Mouse (Mus musculus): ENCODE data around the gene Ddx4.
"Not testable (repeated sequence)": the region's sequence is repeated elsewhere in the genome, so short reads cannot be mapped to it uniquely, and the experiment has no call there.

Ddx4 gene

DNA sequence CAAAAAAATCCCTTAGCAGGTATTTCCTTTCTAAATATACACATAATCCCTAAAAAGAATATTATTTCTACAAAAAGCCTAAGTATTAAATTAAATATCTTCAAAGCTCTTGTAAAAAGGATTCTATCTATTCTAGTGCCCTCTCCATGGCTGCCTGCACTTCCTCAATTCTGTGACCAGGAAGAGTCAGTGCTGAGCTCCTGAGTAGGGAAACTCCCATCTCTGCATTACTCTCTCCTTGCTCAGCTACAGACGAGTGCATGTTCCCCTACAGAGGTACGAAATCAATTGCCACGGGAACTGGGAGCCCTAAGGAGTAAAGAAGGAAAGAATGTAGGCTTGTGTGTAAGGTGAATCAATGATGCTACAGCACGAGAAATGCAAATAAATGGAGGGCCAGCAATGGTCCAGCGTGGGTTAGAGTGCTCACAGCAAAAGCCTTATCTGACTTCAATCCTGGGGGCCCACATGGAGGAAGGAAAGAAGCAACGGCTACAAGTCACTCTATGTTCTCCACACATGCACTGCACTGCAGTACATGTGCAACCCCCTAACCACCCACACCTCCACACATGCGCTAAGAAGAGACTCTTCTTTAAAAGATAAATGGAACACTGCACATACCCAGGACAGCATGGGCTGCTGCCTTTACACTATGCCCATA is 17.0 kb downstream of the Ddx4 start:
- no peak for DNase-seq (ENCODE audit: low spot score)

DNA sequence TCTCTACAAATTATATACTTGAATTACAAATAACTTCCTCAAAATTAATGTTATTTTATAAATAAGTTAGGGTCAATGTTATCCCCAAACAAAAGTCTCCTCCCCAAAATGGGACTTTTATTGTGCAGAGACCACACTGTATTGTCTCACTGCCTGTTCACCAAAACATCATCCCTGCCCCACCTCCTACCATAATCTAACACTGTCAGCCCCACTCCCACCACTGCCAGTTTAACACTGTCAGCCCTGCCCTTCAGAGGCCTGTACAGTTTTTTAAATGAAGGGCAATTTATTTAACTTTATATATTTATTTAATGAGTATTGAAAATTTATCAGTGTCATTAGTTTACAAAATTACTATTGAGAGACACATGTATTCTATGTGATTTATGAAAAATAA is 26.7 kb downstream of the Ddx4 start:
- no peak for DNase-seq (ENCODE audit: low spot score)

DNA sequence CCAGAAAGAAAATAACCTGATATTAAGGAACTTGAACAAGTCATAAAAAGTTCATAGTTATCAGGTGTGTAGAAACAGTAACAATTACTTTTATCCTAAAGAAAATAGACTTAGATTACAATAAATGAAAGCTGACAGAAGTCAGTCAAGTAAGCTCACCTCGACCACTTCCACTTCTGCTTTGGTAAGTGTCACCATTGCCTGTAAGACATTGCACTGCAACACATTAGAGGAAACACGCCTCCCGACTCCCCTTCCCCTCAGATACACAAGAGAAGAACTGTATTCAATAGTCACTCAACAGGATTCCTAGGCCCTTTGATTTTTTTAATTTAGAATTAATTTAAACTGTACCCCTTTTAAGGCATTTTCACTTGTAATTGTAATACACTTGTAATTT is 27.7 kb downstream of the Ddx4 start:
- no peak for DNase-seq (ENCODE audit: low spot score)

DNA sequence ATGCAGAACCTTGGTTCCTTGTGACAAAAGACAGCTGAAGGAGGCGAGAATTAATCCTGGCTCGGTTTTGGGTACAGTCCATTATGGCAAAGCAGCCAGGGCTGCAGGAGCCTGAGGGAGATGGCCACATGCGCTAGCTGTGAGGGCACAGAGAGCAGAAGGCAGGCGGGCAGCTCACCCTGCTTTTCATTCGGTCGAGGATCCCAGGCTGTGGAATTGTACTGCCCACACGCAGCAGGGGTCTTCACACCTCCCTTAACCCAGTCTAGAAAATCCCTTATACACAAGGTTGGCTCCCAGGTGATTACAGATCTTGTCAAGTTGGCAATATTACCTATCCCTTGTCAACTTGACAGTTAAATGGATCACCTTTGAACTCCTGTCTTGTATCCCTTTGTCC is 28.6 kb downstream of the Ddx4 start:
- DNase-seq (ENCODE audit: low spot score) = no peak

DNA sequence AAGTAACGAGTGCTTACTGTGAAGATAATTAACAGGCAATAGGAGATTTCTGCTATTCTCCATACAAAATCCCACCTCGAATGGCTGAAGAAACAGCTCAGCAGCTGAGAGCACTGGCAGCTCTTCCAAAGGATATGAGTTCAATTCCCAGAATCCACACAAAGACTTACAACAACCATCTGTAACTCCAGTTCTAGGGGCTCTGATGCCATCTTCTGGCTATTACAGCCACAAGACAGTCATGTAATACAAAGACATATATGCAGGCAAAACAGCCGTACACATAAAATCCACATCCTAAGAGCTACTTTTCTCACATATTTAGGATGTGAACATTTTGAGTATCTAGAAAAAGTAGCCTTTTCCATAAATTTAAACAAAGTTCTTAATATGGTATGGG is 30.7 kb downstream of the Ddx4 start:
- no peak for DNase-seq (ENCODE audit: low spot score)

DNA sequence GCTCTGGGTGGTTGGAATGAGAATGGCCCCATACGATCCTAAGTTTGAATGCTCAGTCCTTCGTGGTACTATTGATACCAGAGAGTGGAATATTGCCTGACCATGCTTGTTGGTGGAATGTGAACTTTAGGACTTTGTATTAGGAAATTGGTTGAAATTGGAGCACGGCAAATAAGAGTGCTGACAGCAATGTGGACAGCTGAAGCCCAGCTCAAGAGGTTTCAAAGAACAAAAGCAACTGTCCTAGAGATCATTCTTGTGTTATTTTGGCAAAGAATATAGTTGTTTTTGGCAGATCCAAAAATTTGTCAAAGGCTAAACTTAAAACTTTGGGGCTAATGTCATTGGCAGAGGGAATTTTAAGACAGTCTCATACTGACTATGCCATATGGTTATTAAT is 43.7 kb downstream of the Ddx4 start:
- DNase-seq (ENCODE audit: low spot score) = no peak

DNA sequence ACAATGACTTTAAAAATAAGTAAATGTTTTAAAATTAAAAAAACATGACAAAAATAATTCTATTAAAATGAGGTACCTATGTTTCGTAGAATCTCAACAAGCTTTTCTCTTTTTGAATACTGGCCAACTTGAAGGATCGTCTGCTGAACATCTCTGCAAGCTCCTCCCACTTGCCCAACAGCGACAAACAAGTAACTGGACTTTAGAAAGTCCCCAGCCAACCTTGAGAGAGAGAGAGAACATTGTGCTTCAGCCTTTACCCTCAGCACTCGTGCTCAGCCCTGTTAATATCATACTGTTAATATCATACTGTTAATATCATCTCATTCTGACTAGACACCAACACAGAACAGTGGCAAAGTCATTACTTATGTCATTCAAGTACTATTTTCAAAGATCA is 47.9 kb downstream of the Ddx4 start:
- DNase-seq (ENCODE audit: low spot score) = no peak

DNA sequence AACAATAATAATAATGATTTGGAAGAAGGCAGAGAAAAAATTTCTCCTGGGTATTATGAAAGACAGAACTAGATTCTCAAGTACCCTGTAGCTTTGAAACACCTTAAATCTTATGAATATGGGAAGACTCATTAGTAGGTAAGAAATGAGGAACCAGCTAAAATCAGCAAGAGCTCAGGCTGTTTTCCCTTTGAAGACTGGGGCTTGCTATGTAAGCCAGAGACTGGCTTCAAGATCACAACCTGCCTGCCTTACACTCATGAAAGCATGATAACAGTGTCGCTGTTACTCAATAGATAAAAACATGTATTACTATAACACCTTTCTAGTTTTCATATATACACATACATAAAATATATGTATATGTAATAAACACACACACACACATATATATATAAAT is 48.4 kb downstream of the Ddx4 start:
- no peak for DNase-seq (ENCODE audit: low spot score)

DNA sequence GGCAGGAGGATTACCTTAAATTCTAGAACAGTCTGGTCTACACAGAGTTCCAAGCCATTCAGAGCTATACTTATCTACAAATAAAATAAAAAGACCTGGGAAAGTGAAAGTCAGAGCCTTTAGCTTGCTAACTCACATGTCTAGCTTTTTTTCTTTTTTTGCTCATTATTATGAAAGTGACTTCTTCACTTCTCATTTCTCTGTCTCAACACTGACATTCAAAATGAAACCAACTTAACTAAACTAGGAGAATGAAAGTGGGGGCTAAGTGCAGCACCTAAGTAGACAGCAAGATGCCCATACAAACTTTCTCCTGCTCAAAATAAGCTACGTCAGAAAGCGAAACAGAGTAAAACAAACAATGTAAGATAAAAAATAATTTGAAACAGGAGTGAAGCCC is 49.7 kb downstream of the Ddx4 start:
- no peak for DNase-seq (ENCODE audit: low spot score)

DNA sequence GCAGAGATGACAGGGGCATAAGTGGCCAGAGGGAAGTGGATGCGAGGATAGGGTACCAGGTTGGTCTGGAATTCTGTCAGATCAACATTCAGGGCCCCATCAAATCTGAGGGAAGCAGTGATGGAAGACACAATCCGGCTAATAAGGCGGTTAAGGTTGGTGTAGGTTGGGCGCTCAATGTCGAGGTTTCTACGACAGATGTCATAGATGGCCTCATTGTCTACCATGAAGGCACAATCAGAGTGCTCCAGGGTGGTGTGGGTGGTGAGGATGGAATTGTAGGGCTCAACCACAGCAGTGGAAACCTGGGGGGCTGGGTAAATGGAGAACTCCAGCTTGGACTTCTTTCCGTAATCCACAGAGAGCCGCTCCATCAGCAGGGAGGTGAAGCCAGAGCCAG is 58.0 kb downstream of the Ddx4 start, which contains the start of gene Il31ra:
TSS of gene Il31ra (minus strand) at position 101 of the 400 bp plus-strand sequence.
- DNase-seq (ENCODE audit: low spot score) = not testable (repeated sequence)

DNA sequence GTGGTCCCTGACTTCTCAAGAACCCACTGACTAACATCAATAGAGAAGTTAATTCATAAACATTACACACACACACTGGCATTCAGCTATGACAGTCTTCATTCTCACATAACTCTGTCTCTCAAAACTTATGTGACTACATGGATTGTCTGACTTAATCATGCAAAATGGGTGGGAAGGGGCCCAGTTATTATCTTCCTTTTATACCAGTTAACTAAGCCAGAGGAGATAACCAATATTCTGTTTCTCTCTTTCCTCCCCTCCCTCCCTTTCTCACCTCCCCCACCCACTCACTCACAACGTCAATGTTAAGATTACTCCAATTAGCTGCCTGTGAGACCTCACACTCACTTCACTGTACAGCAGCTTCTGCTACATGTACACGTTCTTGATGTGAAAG is 62.0 kb downstream of the Ddx4 start:
- no peak for DNase-seq (ENCODE audit: low spot score)

DNA sequence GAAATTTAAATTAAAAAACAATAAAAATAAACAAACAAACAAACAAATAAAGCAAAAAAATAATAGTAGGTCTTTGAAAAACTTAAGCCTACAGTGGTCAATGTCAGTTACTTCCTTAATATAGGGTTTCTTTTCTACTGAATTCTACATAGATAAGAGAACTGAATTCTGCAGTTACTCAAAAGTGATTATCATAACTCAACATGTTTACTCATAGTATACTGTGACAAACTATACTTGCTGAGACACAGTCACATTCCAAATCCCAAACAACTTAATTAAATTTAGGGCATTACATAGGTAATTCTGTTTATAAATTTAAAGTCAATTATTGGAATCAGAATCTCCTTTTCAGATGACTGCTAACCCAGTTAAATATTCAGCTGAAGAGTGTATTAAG is 62.6 kb downstream of the Ddx4 start:
- DNase-seq (ENCODE audit: low spot score) = no peak

DNA sequence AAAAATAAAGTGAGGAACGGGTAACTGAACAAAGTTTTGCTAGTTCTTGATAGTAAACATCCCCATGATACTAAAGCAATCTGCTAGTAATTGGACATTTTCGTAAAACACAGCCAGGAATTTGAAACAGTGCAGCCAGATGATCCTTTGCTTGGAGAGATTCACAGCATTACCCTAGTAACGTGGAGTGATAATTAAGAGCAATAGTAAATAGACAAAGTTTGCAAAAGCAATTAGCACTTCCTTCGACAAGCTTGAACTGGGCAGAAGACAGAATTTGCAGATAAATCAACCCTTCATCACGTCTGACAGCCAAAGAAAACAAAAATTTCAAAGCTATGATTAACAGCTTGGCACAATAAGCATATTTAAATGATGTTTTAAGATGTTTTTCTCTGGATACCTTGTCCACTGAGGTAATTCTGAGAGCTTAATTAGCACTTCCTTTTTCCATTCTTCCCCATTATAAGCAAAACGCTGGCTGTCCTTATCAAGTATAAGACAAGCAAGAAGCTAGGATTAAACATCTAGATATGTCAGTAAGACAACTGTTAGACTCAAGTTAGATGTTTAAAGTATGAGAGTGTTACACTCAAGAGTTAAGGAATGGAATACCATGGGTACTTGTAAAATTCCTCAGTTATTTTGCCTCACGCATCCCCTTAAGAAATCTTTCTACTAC is 67.6 kb downstream of the Ddx4 start:
- DNase-seq (ENCODE audit: low spot score) = no peak

DNA sequence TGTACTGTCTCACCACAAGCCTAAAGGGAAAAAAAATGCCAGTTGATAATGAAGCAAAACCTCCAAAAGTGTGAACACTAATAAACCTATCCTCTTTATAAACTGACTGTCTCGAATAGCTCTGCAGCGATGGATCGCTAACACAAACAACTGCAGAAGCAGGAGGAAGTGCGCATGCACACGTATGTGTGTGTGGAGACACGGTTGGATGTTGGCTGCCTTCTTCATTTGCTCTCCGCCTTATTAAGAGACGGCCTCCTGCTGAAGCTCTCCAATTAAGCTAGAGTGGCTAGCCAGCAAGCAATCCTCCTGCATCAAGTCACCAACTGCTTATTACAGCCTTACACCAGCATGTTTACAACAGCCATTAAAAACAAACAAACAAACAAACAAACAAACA is 70.0 kb downstream of the Ddx4 start:
- DNase-seq (ENCODE audit: low spot score) = no peak

DNA sequence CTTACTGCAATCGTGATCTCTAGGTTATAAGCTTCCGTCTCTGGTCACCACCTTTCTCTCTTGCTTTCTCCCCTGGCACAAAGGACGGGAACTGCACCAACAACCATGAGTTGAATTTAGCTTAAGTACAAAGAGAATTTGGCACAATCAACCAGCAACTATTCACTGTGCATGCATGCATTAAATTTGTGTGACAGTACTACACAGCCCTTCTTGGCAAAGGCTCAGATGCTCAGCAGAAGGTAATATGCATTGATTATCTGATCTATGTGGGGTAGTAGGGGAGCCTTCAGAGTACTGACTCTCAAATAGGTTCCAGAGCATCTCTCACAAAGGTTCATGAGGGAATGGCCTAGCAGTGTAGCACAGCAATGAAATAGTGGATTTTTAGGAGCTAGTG is 70.5 kb downstream of the Ddx4 start:
- no peak for DNase-seq (ENCODE audit: low spot score)

DNA sequence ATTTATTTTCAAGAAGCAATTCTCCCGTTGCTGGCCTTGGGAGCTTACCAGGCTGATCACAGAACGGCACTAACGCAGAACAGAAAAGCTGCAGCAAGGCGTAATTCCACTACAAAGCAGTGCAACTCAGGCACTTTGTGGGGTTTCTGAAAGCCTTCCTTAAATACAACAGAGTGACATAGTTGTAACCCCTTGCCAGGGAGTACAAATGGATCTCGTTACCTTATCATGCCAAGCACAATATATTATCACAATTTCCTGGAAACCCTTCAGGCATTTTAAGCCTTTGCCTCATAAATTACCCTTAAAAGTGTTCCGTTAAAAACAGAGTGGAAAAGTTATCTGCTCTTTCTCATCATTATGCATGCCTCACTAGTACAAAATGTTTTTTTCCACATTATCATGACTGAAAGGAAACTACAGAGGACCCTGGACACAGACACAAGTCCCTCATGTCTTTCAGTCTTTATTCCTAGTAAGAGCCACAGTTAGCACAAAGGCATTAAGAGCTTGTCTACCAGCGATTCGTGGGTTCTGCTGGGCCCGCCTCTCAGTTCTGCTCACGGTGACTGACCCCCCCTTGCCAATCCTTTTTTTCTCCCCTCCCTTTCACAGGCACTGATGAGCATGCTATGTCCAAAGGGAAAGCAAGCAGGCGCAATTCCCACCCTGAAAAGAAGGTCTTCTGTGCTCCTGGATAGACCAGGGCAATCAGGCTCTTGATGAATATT is 71.5 kb downstream of the Ddx4 start:
- no peak for DNase-seq (ENCODE audit: low spot score)

DNA sequence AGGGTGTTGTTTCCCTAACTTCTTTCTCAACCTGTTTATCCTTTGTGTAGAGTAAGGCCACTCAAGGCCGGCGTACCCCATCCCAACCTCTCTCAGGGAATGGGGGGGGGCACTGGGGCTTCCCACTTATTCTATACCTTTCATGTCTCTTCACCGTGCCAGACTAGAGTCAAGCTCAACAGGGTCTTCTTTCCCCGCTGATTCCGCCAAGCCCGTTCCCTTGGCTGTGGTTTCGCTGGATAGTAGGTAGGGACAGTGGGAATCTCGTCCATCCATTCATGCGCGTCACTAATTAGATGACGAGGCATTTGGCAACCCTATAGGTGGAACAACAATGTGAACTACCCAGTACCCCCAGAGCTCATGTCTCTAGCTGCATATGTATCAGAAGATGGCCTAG is 74.2 kb downstream of the Ddx4 start:
- peak; percentile 100 for DNase-seq (ENCODE audit: low spot score)

DNA sequence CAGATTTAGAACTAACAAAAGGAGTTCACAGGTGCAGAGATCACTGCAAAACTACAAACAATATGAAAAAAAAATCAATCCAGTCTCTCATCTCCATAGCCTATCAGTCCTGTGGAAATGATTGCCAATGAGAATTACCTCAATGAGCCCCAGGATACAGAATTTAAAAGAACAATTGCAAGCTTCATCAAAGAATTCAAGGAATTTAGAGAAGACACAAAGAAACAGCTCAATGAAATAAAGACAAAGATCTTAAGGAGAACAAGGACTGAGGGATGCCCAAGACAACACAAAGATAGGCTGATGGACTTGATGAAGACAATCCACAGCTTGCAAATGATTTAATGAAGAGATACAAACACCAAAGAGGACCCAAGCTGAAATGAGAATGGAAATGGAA is 78.5 kb downstream of the Ddx4 start:
- no peak for DNase-seq (ENCODE audit: low spot score)

DNA sequence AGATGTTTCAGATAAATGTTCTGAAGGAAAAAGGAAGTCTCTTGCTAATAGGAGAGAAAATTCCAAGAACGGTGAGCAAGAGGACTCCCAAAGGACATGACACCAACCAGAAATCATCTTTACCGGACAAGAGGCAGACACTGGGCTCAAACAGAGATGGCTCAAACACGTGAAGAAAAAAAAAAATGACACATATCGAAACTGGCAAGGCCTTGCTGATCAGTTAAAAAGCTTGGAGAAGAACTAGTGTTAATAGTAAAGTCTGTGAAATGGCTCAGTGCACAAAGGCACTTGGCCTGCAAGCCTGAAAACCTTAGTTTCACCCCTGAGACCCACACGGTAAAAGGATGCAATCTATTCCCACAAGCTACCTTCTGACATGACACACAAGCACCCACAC is 81.5 kb downstream of the Ddx4 start:
- no peak for DNase-seq (ENCODE audit: low spot score)

DNA sequence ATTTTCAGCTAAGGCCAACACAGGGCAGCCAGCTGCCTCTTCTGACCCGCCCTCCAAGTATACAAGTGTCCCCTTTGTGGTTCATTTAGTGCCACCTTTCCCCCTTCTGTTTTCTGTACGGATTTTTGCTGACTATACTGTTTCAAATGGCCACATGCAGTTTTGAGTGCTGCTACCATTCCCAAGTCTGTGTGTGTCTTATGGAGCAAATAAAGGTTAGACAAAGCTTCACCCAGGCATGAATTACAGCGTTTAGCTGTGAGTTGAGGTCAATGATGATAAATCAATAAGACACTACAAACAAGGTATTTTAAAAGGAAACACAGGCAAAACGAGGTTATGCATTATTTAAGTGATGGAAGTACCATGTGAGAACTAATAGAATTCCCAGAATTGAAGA is 82.7 kb downstream of the Ddx4 start:
- DNase-seq (ENCODE audit: low spot score) = no peak

DNA sequence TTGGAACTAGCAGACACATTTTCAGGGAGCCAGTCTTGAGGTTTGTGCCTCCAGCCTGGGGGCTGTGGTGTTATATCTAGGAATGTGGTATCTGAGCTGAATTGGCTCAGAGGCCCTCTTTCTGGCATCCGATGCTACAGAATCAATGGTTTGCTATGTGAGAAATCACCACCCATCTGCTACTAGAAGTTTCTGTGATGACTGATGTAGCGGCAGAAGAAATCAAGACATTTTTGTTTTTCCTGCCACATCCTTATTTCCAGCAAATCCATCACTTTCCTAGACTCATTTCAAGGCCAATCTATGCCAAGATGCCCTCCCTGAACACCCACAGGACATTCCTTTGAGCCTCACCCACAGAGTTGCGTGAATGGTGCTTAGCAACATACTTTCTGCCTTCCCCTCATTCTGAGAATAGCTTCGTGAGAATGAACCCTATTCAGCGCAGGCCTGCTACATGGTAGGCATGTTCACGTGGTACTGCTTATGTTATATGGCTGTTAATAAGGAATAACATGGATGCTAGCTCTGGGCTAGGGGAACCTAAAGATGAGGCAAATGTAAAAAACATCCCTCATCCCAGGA is 91.6 kb downstream of the Ddx4 start:
- no peak for DNase-seq (ENCODE audit: low spot score)

DNA sequence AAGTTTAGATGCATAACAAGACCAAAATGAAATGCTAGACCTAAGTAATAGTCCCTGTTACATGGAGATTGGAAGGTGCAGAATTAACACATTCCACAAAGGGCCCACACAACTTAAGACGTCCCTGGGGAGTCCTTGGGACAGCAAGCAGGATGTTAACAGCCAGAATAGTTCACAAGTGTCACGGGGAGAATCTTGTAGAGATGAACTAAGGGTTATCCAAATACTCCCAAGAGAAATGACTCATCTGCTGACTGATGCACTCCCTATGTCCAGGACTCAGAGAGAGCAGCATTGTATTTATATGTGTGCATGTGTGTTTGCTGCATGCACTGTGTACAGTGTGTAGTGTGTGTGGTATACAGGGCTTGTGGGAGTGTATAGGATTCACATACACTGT is 95.8 kb downstream of the Ddx4 start:
- DNase-seq (ENCODE audit: low spot score) = no peak

DNA sequence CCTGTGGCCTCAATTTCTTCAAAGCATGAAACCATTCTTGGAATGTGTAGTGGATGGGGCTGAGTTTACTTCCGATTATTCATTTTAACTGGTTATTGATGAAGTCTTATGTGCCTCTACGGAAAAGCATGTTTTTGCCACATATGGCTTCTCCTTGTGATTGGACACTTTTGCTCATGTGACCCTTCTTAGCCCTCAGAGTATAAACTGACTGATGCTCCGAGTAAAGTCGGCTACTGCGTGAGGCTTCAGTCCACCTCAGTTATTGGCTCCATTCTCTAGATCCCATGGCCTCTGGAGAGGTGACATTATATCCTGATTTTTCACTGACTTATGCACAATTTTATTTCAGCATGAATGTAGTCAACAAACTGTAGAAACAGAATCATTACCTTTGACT is 99.0 kb downstream of the Ddx4 start:
- DNase-seq (ENCODE audit: low spot score) = no peak

Data from ovary, postnatal 14 days (tissue).